Mouse (Mus musculus) thymus, postnatal 4 days (tissue): ENCODE results near the gene Tex36.

Experiments
- DNase-seq: peaks from one replicate; pipeline ENCODE4 v3.0.0; 2021

The Tex36 gene

DNA sequence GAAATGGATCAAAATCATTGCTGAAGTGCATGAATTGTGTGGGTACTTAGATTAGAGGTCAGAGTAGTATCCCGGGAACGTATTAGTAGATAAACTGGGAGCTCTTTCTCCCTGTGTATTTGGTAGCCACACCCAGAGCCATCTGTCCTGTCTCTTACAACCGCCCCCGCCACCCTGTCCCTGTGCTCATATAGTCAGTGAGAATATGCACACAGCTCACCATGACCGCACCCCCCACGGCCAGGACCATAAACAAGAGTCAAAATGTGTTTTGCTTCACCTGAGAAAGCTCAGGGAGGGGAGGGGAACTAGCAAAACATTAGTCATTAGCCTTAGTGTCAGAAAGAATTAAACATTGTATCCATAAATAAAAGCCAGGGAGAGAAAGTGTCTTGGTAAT is 18.7 kb downstream of the Tex36 start:
- no peak for DNase-seq

DNA sequence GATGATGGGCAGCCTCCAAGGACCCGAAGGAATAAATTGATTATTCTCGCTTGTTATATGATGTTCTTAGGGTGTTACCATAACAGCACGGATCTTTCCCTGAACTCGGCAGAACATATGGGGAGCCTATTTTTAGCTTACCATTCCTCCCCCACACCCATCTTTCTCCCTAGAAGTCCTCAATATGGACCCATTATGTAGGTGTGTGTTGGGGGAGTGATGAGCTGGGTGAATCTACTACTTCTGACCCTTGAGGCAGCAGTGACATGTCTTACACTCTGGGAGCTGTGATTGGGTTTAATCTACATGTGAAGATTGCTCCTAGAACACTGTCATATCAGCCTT is 21.7 kb downstream of the Tex36 start:
- no peak for DNase-seq

DNA sequence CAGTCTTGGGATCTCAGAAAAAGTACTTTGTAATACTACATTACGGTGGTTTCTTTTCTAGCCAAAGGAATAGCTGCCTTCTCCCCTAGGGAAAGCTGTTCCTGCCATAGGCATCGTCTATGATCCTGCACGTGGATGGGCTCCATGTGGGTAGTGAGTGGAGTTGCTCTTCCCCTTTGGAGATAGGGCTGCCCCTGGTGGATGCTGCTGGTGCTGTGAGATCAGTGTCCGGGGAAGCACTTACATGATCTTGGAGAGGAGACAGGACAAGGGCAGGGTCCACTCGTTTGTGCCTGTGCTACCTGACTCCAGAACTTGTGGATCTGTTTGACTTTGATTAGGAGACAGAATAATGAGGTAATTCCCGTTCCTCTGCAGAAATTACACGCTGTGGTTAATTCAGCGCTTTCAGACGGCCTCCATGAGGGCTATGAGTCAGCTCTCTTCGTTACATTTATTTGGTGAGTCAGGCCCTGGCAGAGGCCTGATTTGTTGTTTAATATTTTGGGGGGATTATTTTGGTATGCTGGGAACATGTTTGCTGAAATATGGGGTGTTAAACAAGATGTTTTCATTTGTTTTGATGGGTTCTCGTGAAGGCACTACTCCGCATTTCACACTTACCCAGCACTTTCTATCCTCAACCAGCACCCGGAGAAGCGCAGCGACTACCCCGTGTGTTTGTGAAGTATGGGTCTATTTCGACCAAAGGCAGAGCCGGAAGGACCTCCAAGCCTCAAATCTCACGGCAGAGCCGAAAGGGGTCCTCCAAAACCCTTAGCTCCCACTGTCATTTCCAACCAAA is 22.3 kb downstream of the Tex36 start:
- no peak for DNase-seq

DNA sequence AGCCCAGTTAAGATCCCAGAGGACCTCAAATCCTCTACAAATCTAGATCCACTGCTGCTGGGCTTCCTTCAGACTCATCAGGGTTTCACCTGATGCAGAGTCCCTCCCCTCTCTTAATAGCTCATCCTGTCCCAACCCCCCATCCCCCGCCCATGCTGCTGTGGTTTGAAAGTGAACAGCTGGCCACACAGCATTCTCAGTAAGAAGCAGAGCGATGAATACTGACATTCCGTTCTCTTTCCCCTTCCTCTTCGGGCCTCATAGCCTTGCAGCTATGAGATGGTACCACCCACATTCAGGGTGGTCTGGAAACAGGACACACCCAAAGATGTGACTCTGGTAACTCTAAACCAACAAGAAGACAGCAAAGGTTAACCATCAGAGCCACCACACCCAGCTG is 25.1 kb downstream of the Tex36 start:
- DNase-seq = no peak

DNA sequence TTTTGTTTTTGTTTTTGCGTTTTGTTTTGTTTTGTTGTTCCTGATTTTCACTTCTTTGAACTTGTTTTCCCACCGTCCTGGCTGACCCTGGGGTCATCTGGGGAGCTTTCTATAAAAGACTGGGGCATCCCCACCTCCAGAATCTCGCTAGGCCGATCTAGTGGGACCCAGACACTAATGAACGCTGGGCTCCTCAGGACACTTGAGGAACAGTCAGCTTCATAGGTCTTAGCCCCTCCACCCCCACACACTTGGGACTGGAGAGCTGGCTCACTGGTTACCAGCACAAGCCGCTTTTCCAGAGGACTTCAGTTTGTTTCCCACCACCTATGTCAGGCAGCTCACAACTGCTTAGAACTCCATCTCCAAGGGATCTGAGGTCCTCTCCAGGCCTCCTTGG is 25.7 kb downstream of the Tex36 start:
- DNase-seq = no peak

DNA sequence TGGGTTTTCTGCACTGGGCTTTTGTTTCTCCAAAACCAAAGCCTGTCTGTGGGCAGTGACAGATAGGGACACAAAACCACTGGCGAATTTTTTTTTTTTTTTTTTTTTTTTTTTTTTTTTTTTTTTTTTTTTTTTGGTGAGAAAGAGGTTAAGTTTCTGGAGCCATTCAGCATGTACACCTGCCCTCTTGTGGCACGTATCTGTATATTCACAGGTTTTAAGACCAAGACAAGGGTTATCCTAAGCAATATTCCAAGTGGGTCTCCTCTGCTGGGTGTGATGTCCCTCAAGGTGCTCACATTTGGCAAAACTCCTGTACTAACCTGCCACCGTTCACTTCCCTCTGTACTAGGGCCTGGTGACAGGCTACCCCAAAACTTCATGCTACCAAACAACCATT is 30.0 kb downstream of the Tex36 start:
- DNase-seq = no peak

DNA sequence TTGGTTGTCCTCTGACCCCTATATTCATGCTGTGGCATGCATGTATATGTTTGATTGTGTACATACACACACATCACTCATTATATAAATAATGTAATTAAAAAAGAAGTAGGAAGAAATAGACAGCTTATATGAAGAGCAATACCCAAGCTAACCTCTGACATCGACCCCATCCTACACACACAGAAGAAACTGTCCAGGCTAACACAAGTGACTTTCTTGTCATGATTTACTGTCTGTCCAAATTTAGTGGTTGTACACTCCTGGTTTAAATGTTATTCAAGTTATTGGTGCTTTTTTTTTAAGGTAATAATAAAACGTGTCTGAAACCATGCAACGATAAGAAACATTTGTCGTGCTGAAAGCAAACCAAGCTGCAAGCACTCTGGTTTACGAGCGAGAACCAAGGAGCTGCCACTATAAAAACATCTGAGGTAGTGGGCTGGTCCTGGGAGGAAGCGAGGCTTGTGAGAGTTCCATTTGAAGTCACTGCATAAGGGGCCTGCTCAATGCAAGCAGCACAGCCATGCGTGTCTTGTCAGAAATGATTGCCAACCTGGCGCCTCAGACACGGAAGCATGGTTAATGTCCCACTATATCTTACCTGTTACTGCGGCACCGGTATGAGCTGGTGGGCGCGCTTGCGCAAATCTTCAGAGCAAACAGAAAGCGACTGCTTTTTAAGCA is 32.6 kb downstream of the Tex36 start:
- no peak for DNase-seq

DNA sequence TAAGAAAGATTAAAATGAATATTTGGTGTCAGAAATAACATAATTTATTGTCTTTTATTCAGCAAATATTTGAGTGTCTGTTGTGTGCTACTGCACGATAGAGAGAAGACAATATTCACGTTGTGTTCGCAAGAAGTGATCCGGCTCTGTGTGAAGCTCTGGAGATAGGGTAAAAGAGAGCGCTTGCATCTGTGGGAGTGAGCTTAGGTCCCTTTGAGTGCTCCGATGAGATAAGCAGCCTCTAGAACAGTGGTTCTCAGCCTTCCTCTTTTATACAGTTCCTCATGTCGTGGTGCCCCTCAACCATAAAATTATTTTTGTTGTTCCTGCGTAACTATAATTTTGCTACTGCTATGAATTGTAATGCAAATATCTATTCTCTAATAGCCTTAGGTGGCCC is 37.4 kb downstream of the Tex36 start:
- DNase-seq = no peak

DNA sequence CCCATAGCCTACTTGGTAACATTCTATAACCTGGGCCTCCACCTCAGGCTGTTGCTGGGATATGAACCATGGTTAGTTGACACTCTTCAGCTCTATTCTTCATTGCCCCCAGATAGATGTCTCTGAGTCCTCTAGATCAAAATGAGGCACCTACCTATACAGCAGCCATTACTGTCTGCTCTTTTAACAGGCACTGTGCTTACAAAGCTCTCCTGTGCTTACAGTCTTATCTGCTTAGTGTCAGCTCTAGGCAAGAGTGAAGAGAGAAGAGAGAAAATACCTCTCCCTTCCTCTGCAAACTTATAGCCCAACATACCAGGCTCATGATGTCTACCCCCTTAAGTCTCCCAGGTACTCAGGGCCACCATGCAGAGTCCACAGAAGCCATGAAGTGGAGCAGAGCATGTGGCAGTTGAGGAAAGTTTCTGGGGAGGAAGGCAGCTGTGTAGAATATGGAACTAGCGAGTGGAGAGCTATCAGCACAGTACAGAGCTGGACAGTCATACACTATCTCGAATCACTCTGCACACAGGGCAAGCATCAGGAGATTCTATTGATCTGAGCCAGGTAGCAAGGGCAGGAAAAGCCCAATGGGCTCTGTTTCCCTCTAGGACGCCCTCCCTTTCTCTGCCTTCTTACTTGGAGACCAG is 38.7 kb downstream of the Tex36 start:
- DNase-seq = no peak

DNA sequence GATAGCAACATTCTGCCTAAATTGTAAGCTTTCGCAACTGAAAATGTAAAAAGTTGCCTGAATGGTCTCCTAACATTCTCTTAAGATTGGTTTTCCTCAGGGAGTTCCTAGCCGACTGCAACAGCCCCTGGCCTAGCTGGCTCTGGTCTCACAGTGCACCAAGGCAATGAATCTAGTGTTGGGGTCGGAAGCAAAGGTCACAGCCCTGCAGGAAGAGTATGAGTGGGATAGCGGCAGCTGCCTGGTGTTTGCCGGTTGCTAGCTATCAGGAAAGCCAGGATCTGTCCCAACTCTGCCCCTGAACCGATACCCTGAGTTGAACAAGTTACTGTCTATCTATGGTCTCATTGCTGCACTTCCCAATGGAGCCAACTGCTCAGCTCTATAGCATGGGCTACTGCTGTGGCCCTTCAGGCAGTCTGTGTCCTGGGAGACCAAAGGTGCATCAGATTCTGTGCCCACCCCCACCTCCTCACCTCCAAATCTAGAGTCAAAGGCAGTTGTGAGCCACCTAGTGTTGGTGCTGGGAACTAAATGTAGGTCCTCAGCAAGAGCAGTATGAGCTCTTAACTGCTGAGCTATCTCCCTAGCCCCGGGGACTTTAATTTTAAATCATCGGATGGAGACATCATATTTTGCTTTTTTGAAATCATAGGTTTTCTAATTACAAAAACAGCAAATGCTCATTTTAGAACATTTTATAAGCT is 46.0 kb downstream of the Tex36 start:
- DNase-seq = peak; percentile 9

DNA sequence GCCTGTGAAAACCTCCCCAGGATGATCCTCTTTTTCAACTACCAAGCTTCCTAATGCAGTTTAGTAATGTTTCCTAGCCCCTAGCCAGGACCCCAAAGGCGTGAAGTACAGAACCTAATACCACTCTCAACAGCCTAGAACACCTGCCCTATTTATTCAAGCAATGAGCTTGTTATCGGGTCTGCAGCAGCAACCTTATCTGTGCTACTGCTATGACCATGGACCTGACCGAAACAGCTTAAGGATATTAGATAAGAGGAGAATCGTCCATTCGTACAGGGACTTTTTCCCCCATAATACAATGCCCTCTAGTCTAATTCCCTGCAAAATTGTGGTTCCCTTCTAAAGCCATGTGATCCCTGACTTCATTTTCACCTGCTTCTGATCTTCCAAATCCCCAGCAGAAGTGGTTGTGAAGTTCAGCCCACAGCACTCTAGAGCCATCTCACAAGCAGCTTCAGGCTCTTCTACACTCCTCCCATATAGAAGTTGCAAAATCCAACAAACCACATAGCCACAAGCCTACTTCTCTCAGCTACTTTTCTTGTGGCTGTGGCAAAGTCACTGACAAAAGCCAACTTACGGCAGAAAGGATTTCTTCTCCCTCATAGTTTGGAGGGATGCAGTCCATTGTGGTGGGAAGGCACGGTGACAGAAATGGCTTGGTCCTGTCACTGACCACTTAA is 49.5 kb downstream of the Tex36 start:
- DNase-seq = no peak

DNA sequence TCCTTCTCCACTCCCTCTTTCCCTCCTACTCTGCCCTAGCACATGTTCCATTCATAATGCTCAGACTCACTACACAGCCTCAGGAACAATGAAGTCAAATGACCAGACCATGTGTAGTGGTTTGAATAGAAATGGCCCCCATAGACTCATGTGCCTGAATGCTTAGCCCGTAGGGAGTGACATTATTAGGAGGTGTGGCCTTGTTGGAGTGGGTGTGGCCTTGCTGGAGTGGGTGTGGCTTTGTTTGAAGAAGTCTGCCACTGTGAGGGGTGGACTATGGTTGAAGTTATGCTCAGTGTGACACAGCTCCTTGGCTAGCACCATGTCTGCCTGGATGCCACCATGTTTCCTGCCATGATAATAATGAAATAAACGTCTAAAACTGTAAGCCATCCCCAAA is 51.0 kb downstream of the Tex36 start:
- no peak for DNase-seq

DNA sequence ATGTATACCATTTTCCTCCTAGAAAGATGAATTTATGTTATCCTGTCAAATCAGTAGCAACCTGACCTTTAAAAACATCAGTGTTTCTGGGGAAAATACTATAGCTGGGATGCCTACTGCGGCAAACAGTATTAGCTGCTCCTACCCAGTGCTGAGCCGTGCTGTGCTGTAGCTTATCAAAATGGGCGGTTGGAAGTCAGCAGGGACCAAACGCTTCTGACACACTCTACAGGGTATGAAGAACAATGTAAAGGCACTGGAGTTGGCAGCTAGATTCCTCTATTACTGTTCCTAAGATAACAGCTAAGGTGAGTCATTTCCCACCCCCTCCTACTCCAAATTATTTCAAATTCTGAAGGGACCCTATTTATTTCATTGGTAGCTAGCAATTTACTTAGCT is 53.5 kb downstream of the Tex36 start:
- no peak for DNase-seq

DNA sequence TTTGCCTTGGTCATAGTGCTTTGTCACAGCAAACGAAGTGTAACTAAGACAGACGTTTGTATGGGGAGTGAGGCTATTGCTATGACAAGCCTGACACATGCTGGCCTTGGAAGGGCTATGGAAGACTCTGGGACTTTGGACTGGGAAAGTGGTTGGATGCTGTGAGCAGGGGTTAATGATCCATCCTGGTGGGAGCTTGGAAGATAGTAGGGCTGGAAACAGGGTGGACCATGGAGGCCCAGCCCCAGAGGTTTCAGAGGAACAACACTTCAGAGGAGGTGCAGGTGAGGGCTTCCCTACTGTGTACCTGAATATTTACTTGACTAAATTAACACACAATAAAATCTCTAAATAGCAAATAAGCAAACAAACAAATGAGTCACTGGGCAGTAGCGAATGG is 56.3 kb downstream of the Tex36 start:
- no peak for DNase-seq

DNA sequence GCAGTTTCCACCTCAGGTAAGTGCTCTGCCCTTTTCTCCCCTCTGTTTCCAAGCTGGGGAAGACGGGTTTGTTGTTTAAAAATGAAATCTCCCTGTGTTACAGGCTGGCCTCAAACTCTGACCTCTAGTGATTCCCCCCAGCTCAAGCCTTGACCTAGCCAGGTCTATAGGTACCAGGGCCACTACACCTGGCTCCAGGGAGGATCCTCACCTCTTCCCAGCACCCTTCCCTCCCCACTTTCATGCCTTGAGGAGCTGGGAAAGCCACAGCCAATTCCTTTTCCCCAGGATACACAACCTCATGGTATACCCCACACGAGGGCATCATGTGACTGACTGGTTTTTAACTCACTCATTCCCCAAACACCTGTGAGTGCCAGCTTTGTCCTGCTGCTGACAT is 57.0 kb downstream of the Tex36 start:
- DNase-seq = no peak

DNA sequence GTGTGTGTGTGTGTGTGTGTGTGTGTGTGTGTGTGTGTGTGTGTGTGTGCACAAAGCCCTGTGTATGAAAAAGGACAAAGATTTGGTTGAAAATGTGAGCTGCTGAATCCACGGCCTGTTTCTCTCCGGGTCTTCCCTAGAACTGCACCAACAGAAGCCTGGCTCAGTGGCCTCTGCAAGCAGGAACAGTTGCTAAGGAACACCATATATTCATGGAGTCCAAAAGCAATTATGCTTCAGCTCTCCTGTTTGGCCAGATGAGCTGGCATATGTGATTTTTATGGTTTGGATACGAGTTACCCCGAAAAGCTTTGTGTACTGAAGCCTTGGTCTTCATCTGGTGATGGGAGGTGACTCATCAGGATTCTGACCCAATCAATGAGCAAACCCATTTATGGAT is 58.8 kb downstream of the Tex36 start:
- DNase-seq = no peak

DNA sequence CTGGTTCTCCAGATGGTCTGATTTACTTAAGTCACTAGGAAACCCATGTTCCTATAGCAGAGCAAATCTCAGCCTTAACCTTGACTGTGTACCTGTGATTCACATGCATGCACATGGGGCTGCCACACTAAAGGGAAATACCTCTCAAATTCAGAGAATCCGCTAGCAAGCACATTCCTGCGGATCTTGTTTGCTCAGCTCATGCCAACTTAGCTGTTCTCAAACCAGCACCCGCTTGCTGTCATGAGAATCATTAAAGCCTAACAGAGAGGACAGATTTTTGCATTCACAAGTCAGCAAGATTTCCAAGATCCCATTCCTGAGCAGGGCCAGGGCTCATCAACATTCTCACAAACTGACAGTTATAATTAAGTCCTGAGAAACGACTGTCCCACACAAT is 64.6 kb downstream of the Tex36 start:
- DNase-seq = no peak
